Mouse (Mus musculus): ENCODE results near the gene Zar1l. TPM values are rescaled to one million over a fixed set of nuclear protein-coding genes. Genes with fewer than 3 reads are reported as not detected.
"Not testable (repeated sequence)": the region's sequence is repeated elsewhere in the genome, so short reads cannot be mapped to it uniquely, and the experiment has no call there.

Gene Zar1l
- polyA plus RNA-seq, 1 experiment from 2014 or later = not detected

DNA sequence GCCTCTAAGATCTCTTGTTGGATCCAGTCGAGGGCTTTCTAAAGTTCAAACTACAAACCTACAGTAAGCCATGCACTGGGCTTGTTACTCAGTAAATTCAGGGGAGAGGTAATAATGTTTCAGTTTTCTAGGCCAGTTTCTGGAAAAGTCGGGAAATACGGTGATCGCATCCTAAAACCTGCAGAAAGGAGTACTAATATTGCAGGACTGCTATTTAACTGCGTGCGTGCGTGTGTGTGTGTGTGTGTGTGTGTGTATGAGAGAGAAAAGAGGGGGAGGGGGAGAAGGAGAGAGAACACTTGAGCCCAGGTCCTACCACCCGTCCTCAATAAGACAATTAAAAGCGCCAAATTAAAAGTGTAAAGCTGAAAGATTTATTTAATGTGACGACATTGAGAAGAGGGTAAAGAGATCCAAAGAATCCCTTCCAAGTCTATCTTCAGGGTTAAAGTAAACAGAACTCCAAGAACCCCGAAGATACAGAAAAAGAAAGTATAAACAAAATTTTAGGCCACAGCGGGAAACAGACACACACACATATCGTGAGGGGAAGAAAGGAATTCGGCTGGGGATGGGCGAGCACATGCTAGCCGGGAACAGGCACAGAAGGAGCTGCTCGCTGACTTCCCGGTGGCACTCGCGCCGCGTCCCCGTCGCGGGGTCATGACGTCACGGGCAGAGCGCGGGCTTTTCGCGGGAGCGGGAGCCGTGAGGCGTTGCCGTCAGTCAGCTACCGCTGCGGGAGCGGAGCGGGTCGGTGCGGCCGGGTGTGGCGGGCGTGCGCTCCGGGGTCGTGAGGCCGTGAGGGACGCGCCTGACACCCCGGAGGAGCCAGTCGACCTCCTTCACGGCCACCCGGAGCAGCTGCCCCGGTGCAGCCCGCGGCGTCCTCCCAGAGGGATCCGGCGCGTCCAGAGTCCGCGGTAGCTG, 4.2 kb upstream of the Zar1l start, which contains the start of gene Brca2:
TSS of gene Brca2 (plus strand) at position 694 of the 930 bp plus-strand sequence.
- peaks cover 13% of the 10 kb centered on the region for H3K4me1 ChIP-seq (replicated peaks)
- ATAC-seq = peak; percentile 96
- WGBS = 7% methylated on average over 63 of the region's 63 CpGs
- peak within 1 kb of the TSS; percentile 86 for H3K9ac ChIP-seq (replicated peaks)
- H3K4me3 ChIP-seq (replicated peaks) = peak within 1 kb of the TSS; percentile 75
- no peaks in the 10 kb centered on the region for H3K36me3 ChIP-seq
- H3K27me3 ChIP-seq = no peaks in the 10 kb centered on the region
- H3K9me3 ChIP-seq = no peaks in the 10 kb centered on the region
- H3K27ac ChIP-seq = peak within 1 kb of the TSS; percentile 48; the same call in 1 of the 2 replicates
- peak within 1 kb of the TSS; percentile 68 for H3K4me2 ChIP-seq (replicated peaks)

DNA sequence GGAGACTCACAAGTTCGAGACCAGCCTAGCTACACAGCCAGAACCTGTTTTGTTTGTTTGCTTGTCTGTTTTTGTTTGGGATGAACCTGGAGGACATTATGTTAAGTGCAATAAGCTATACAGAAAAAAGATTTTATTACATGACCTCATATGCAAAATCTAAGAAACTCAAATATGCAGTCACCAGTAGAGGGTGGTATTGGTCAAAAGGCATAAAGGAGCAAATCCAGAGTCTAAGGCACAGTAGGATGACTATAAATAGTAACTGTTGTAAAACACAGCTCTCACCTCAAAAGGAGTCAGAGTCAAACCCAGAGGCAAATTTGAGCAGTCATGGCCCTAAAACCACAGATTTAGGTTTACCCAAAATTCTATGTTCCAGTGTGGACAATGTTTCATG, 1.6 kb upstream of the Zar1l start:
- no peak overlapping the region for H3K9ac ChIP-seq (replicated peaks)
- no peaks in the 10 kb centered on the region for H3K36me3 ChIP-seq
- whole genome bisulfite sequencing = 86% methylated on average over 1 of the region's 1 CpGs
- no peak for ATAC-seq
- no peak overlapping the region for H3K4me2 ChIP-seq (replicated peaks)
- H3K4me1 ChIP-seq (replicated peaks) = peaks cover 13% of the 10 kb centered on the region
- H3K27ac ChIP-seq = no peak overlapping the region
- no peaks in the 10 kb centered on the region for H3K27me3 ChIP-seq
- H3K9me3 ChIP-seq = no peaks in the 10 kb centered on the region
- H3K4me3 ChIP-seq (replicated peaks) = no peak overlapping the region

DNA sequence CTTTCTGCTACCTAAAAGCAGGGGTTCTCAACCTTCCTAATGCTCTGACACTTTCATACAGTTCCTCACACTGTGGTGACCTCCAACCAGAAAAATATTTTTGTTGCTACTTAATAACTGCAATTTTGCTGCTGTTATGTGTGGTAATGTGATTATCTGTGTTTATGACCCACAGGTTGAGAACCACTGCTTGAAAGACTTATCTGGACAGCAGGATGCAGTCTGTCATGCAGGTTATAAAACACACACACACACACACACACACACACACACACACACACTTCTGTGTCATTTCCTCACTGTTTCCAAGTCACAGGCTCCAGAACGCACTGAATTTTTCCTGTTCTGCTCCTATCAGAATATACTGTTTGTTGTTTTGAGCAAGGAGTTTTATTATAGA, 3.9 kb downstream of the Zar1l start:
- Histone ChIP-seq H3K36me3 (no peaks in the 10 kb centered on the region), H3K9me3 (no peaks in the 10 kb centered on the region), H3K27ac (no peak overlapping the region), H3K4me2 (replicated peaks) (no peak overlapping the region), H3K4me1 (replicated peaks) (no peaks in the 10 kb centered on the region), H3K4me3 (replicated peaks) (no peak overlapping the region), H3K9ac (replicated peaks) (no peak overlapping the region), H3K27me3 (no peaks in the 10 kb centered on the region)
- 89% methylated on average over 1 of the region's 1 CpGs for WGBS
- ATAC-seq = no peak

DNA sequence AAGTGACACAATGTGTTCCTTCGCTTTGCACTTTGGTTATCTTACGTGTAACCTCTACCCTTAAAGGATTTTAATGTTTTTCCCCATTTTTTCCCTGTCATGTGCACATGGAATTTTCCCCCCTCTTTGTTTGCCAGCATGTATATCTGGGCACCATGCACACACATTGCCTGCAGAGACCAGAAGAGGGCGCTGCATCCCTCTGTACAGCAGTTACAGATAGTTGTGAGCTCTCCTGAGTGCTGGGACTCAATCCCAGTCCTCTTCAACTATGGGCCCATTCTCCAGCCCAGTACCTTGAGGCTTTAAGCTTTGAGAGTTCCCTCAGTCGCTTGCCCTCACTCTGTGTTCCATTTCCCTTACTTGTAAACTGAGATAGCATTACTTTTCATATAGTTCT, 4.7 kb downstream of the Zar1l start:
- no peaks in the 10 kb centered on the region for H3K4me1 ChIP-seq (replicated peaks)
- WGBS = 81% methylated on average over 4 of the region's 4 CpGs
- H3K4me2 ChIP-seq (replicated peaks) = no peak overlapping the region
- no peak overlapping the region for H3K27ac ChIP-seq
- H3K9me3 ChIP-seq = no peaks in the 10 kb centered on the region
- H3K36me3 ChIP-seq = no peaks in the 10 kb centered on the region
- H3K27me3 ChIP-seq = no peaks in the 10 kb centered on the region
- no peak overlapping the region for H3K4me3 ChIP-seq (replicated peaks)
- H3K9ac ChIP-seq (replicated peaks) = no peak overlapping the region
- no peak for ATAC-seq

DNA sequence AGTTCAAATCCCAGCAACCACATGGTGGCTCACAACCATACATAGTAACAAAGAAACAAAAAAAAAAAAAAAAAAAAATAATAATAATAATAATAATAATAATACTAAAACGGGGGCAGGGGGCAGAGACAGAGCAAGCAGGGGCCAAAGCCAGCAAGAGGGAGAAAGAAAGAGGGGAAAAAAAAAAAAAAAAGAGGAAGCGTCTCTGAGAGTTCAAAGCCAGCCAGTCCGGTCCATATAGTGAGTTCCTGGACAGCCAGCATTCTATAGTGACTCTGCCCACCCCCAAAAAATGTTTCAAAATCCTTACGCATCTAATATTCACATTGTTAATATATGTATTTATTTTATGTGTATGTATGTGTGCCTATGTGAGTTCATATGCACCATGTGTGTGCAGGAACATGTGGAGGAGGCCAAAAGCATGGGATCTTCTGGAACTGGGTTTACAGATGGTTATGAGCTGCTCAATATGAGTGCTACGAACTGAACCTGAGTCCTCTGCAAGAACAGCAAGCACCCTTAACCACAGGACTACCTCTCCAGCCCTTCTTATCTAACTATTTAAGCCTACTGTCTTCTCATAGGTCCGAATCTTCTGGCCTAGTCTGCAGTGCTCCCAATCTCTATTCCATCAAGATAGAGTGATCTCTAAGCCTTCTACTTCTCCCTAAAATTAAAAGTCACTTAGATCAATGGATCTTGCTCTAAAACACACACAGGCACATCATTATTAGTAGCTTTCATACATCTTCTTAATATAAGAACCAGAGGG, 7.3 kb downstream of the Zar1l start:
- Histone ChIP-seq H3K4me1 (replicated peaks) (no peaks in the 10 kb centered on the region), H3K27ac (no peak overlapping the region), H3K4me2 (replicated peaks) (no peak overlapping the region), H3K9me3 (no peaks in the 10 kb centered on the region), H3K27me3 (no peaks in the 10 kb centered on the region), H3K9ac (replicated peaks) (no peak overlapping the region), H3K36me3 (no peaks in the 10 kb centered on the region), H3K4me3 (replicated peaks) (no peak overlapping the region)
- no peak for ATAC-seq
- WGBS = 89% methylated on average over 6 of the region's 6 CpGs

DNA sequence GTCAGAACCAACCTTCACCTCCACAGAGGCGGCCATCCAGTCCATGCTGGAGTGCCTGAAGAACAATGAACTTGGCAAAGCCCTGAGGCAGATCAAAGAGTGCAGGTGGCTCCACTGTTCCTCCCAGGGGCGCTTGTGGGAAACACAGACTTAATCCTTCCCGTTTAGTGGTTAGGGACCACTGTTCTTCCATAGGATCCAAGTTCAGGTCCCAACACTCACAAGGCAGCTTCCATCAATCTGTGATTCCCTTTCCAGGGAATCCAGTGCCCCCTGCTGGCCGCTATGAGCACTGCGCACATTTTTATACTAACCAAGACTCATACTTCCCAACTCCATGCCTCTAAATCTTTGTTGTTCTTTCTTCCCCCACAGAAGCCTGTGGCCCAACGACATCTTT, 22.2 kb downstream of the Zar1l start:
- H3K27ac ChIP-seq = no peak overlapping the region
- no peak overlapping the region for H3K4me2 ChIP-seq (replicated peaks)
- no peaks in the 10 kb centered on the region for H3K4me1 ChIP-seq (replicated peaks)
- no peak overlapping the region for H3K4me3 ChIP-seq (replicated peaks)
- ATAC-seq = no peak
- WGBS = 46% methylated on average over 6 of the region's 6 CpGs
- no peak overlapping the region for H3K9ac ChIP-seq (replicated peaks)
- no peaks in the 10 kb centered on the region for H3K27me3 ChIP-seq
- peaks cover 35% of the 10 kb centered on the region for H3K36me3 ChIP-seq
- no peaks in the 10 kb centered on the region for H3K9me3 ChIP-seq

DNA sequence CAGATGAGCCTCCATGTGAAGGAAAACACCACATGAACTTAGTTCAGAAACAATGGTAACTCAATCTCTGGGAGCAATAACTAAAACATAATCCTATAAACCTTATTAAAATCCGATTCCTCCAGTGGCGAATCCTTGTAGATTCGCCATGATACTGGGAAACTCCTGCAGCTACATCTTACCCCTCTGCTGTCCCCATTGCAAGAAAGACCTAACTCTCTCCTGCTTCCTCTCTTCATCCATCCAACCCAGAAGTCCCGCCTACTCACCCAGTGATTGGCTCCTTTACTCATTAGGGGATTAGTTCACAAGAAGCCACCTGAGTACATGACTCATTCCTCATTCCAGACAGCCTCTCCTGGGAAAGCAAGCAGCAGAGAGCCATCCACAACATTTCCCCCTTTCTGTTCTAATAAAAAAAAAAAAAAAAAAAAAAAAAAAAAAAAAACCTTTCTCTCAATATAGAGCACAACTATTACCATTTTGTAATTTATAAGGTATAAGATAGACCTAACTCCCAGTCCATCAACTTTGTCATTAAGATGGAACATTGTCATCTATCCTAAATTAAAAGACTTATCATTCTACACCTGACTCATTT, 26.3 kb downstream of the Zar1l start:
- H3K4me2 ChIP-seq (replicated peaks); H3K4me1 ChIP-seq (replicated peaks): not testable (repeated sequence)

DNA sequence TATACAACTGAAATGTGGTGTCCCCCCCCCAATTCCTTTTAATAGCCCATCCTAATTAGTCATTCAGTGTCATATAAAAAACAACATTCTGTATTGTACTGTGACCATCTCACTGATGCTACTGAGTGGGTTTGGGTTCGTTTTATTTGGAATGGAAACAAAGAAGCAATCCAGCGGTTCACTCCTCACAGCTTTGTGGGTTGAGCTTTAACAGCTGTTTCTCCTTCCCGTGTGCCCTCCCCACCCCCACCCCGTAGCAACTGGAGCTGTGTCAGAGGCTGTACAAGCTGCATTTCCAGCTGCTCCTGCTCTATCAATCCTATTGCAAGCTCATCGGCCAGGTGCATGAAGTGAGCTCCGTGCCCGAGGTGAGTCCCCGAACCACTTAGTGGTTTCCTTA, 27.1 kb downstream of the Zar1l start:
- Histone ChIP-seq H3K4me2 (replicated peaks) (no peak overlapping the region), H3K4me3 (replicated peaks) (no peak overlapping the region), H3K27me3 (no peaks in the 10 kb centered on the region), H3K27ac (no peak overlapping the region), H3K9me3 (no peaks in the 10 kb centered on the region), H3K4me1 (replicated peaks) (no peaks in the 10 kb centered on the region), H3K36me3 (peaks cover 32% of the 10 kb centered on the region), H3K9ac (replicated peaks) (no peak overlapping the region)
- ATAC-seq = no peak
- 85% methylated on average over 8 of the region's 8 CpGs for WGBS

More for the DNA sequence above, 26.3 kb downstream of the Zar1l start:
- not testable (repeated sequence) for H3K27ac ChIP-seq; ATAC-seq; H3K27me3 ChIP-seq; H3K4me3 ChIP-seq (replicated peaks); H3K9me3 ChIP-seq; H3K9ac ChIP-seq (replicated peaks)
- WGBS = 83% methylated on average over 4 of the region's 4 CpGs
- H3K36me3 ChIP-seq = peaks cover 39% of the 10 kb centered on the region

DNA sequence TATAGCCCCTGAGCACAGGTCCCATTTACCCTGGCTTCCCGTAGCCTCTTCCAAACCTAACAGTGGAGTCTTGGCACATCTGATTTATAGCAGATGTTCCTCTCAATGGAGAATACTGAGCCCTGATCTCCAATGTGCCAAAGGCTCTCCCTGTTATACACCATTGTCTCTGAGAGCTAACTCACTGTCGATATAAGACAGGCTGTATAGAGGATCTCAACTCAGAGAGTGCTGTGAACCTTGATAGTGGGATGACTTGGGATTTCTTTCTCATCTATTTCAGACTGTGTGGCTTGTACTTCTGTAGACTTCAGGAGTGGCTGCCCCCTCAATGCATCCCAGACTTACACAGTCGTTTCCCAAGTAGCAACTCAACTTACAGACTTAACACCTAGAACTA, 27.7 kb downstream of the Zar1l start:
- Histone ChIP-seq H3K9ac (replicated peaks) (no peak overlapping the region), H3K4me2 (replicated peaks) (no peak overlapping the region), H3K4me1 (replicated peaks) (no peaks in the 10 kb centered on the region), H3K27ac (no peak overlapping the region), H3K36me3 (peaks cover 26% of the 10 kb centered on the region), H3K9me3 (no peaks in the 10 kb centered on the region), H3K27me3 (no peaks in the 10 kb centered on the region), H3K4me3 (replicated peaks) (no peak overlapping the region)
- no peak for ATAC-seq
- 90% methylated on average over 3 of the region's 3 CpGs for WGBS

DNA sequence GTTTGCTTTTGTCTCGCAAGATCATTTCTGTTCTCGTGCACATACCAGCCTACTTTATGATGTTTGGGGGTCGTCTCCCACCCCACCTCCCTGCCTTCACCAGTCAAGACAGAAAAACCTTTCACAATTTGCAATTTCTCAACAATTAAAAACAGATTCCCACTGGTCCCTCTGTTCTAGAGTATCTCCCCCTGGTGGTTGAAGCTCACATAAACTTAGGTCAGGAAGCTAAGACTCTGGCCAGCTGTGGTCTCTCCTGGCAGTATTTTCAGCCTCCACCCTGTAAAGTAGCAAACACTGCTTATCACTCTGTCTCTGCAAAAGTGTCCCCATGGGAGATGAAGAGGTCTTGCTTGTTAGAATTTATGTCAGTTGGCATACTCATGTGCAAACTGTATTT, 32.8 kb downstream of the Zar1l start:
- ATAC-seq = no peak
- H3K4me1 ChIP-seq (replicated peaks) = no peaks in the 10 kb centered on the region
- H3K9ac ChIP-seq (replicated peaks) = no peak overlapping the region
- no peaks in the 10 kb centered on the region for H3K27me3 ChIP-seq
- 71% methylated on average over 3 of the region's 3 CpGs for WGBS
- H3K4me2 ChIP-seq (replicated peaks) = no peak overlapping the region
- H3K9me3 ChIP-seq = no peaks in the 10 kb centered on the region
- no peak overlapping the region for H3K27ac ChIP-seq
- H3K36me3 ChIP-seq = peaks cover 42% of the 10 kb centered on the region
- no peak overlapping the region for H3K4me3 ChIP-seq (replicated peaks)

DNA sequence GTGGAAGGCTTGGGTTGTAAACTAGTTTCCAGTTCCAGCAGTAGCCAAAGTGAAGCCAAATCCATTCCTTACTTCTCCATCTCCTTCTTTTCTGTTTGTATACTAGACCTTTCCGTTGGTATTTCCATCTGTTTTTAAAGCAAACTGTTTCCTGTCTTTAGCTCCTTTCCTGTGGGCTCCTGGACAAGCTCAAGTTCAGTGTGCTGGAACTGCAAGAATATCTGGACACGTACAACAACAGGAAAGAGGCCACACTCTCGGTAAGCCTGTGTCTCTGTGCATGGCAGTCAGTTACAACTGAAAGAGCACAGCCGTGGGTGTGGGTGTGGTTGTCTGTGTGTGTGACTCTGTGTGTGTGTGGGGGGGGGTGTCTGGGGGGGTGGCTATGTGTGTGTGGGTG, 39.4 kb downstream of the Zar1l start:
- Histone ChIP-seq H3K9me3 (no peaks in the 10 kb centered on the region), H3K4me2 (replicated peaks) (no peak overlapping the region), H3K4me3 (replicated peaks) (no peak overlapping the region), H3K36me3 (peaks cover 48% of the 10 kb centered on the region), H3K27ac (no peak overlapping the region), H3K27me3 (no peaks in the 10 kb centered on the region), H3K4me1 (replicated peaks) (no peaks in the 10 kb centered on the region), H3K9ac (replicated peaks) (no peak overlapping the region)
- no peak for ATAC-seq
- WGBS = 75% methylated on average over 4 of the region's 4 CpGs

DNA sequence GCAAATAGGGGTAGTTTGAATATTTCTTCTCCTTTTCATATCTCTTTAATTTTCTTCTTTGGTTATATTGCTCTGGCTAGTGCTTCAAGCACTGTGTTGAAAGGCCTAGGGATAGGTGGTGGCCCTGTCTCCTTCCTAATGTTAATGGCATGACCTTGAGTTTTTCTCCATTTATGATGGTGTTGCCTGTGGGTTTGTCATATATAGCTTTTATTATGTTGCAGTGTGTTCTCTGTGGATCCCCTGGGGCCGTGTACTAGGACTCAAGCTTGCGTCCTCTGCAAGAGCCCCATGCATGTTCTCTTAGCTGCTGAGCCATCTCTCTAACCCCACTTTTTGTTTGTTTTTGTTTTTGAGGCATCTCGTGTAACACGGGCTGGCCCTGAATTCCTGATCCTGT, 40.6 kb downstream of the Zar1l start:
- no peak for ATAC-seq
- H3K4me1 ChIP-seq (replicated peaks) = no peaks in the 10 kb centered on the region
- no peak overlapping the region for H3K27ac ChIP-seq
- WGBS = 83% methylated on average over 4 of the region's 4 CpGs
- no peak overlapping the region for H3K4me3 ChIP-seq (replicated peaks)
- no peak overlapping the region for H3K4me2 ChIP-seq (replicated peaks)
- H3K9me3 ChIP-seq = no peaks in the 10 kb centered on the region
- H3K36me3 ChIP-seq = peaks cover 45% of the 10 kb centered on the region
- H3K27me3 ChIP-seq = no peaks in the 10 kb centered on the region
- H3K9ac ChIP-seq (replicated peaks) = no peak overlapping the region
